Mouse (Mus musculus) ES-Bruce4 (cell line): ENCODE data around the gene Gpr12.

Experiments used
- CTCF ChIP-seq: IDR thresholded peaks from one replicate; pipeline ENCODE4 v1.8.1; 2011; ENCODE audit warnings: low read depth, low read length
- EP300 ChIP-seq: IDR thresholded peaks from 2 replicates; pipeline ENCODE4 v1.6.1; 2011; ENCODE audit warnings: low read depth, low read length; ENCODE audit not compliant: insufficient read depth
- POLR2A ChIP-seq: IDR thresholded peaks from one replicate; pipeline ENCODE4 v1.8.1; 2011; ENCODE audit warnings: low read length; ENCODE audit not compliant: insufficient read depth

DNA sequence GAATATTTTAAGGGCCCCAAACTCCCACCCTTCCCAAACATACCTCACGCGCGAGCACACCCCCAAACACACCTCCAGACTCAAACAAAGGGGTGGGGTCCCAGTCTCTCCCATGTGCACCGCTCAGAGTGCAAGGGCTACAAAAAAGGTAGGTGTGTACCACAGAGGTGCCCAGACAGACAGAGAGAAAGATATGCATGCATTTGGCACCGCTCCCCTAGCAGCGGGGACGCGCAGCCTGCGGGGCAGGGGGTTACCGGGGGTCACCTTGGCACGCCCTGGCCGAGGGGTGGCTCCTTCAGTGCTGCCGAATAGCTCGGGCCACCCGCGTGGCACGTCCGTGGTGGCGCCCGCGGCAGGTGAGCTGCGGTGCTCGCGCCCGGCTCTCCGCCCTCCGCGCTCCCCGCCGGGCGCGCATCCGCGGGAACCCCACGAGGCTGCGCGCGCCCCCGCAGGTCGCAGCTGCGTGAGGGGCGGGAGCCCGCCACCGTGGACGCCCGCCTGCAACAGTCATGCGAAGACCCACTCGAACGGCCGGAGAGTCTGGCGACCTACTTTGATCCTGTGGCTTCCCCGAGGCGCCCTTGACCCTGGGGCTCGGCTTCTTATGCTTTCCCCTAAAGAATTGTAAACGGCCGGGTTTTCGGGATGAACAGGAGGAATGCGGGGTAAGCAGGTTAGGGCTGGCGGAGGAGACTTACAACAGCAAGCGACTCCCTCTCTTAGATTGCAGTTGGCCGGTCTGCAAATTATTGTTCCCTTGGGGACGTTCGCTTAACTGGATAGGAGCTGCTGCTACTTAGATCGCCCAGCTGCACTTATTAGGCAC is at the start of gene Gpr12:
- no peak for TF ChIP-seq POLR2A
- no peak for TF ChIP-seq CTCF
- no peak for TF ChIP-seq EP300
